Mouse (Mus musculus) adrenal gland, postnatal 36 days (tissue): Measurements from ENCODE around the gene Adra2a. TPM values are rescaled to one million over a fixed set of nuclear protein-coding genes. Genes with fewer than 3 reads are reported as not detected.

Source experiments
- DNase-seq, 2 experiments: peaks; one replicate each; pipeline ENCODE4 v3.0.0; 2021; ENCODE audit warnings: mixed read lengths in 1 of 2
- total RNA-seq, 2 experiments: library from RNA; stranded (reverse); gene quantifications; 2 replicates each; pipeline ENCODE4 v1.2.3; 2021

Adra2a gene
- total RNA-seq, 2 experiments from 2014 or later = 0.36 to 0.40 TPM

GRCm38 (mm10) chr19:54076362-54077349, 32.7 kb downstream of the Adra2a start:
- no peak for DNase-seq

DNA sequence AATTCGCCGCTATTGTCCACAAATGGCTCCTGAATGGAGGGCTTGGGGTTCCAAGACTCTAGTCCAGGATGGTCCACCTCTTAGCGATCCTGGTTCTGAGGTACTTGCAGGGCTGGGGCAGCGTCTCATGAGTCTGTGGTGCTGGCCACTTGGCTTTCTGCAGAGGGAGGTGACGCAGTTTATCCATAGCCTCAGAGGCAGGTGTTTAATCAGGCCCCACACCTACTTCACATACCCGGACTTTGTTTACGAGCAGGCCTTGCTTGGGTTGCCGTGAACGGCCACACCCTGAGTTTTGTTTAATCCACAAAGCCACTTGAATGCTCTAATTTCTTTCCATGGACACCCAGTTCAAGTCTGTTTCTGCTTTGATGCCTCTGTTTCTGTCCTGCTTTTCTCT, 37.4 kb downstream of the Adra2a start:
- DNase-seq = no peak

GRCm38 (mm10) chr19:54081716-54082165, 37.8 kb downstream of the Adra2a start:
- DNase-seq = no peak

DNA sequence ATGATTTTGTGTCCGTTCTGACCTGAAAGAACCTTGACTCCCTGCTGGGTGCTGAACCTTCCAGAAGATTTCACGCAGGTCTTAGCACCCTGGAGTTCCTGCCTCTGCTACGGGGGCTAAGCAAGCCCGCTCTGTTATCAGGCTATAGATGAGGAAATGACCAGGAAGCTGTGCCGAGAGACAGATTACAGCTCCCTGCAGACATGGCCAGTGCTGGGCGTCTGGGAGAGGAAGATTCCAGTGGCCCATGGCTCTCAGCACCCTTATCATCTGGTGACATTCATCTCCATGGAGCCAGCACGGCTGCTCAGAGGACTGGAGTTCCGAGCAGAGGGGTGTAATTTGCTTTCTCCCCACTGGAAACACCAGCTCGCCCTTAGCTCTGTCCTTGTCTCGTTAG, 43.4 kb downstream of the Adra2a start:
- no peak for DNase-seq

DNA sequence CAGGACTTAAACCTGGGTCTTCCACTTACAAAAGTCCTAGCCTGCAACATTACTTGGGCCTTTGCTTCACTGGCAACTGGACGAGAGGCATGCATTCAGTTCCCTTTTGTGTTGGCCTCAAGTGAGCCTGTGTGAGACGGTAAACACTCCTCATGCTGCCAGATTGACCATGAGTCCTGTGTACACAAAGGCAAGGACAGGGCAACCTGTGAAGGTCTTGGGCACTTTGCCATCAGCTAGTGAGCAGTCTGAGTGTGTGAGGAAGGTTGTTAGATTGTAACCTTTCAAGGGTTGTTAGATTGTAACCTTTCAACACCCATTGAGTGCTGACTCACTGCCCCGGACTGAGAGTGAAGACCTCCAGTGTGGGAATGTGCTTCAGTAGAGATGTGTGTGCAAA, 49.6 kb downstream of the Adra2a start:
- DNase-seq = peak in 1 of 2 experiments; percentile 5

DNA sequence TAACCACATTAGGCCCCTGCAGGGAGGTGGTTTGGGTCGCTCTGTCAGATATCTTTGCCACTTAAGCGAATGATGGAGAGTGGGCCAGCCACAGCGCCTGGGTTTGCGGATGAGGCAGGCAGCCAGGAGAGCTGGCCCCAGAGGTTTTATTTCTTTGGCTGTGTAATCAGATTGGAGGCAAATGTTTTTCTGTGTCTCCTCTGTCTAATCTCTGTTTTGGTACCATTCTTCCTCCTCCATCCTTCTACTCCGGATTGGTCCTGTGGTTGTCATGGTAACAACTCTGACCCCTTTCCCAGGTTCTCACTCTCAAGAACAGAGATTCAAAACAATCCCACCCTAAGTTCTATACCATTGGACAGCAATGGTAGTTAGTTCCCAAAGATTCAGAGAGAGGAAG, 51.8 kb downstream of the Adra2a start:
- no peak for DNase-seq

- DNase-seq = no peak
Measured at GRCm38 (mm10) chr19:54098367-54098766, 54.4 kb downstream of the Adra2a start.

Other genes with a start within 250 kb of the Adra2a start
- gene Pdcd4, start 151.9 kb upstream of the Adra2a start, total RNA-seq = 100 to 1,000 TPM in 1 of 2 experiments, 10 to 100 TPM in 1; 83.2 to 121 TPM
- gene Shoc2, start 99.8 kb upstream of the Adra2a start, total RNA-seq = 10 to 100 TPM; 47.5 to 52.6 TPM
- 10 to 100 TPM; 26.2 to 29.1 TPM for gene Bbip1, start 99.5 kb upstream of the Adra2a start, total RNA-seq